Mouse (Mus musculus) cerebellum, postnatal 25 days (tissue): ENCODE results near the gene Rab13.

Experiments
- DNase-seq, 2 experiments: peaks; one replicate each; pipeline ENCODE4 v3.0.0; 2021; ENCODE audit warnings: mixed read lengths in 2 of 2

The Rab13 gene

GRCm38 (mm10) chr3:90263121-90263771 is 49.8 kb downstream of the Rab13 start:
- DNase-seq, result peak in 1 of 2 experiments; percentile 9

GRCm38 (mm10) chr3:90264687-90265033 is 51.2 kb downstream of the Rab13 start:
- no peak for DNase-seq

GRCm38 (mm10) chr3:90265034-90265931 is 51.8 kb downstream of the Rab13 start, which contains the start of gene Dennd4b:
Gene Dennd4b (plus strand): TSS chr3:90265185.
- peak; percentile 95 to 97 for DNase-seq

GRCm38 (mm10) chr3:90265932-90266741 is 52.6 kb downstream of the Rab13 start:
- peak in 1 of 2 experiments; percentile 73 for DNase-seq

GRCm38 (mm10) chr3:90266901-90267775 is 53.6 kb downstream of the Rab13 start:
- peak in 1 of 2 experiments; percentile 15 for DNase-seq

GRCm38 (mm10) chr3:90268190-90268589 is 54.7 kb downstream of the Rab13 start:
- DNase-seq, result no peak

GRCm38 (mm10) chr3:90268971-90269370 is 55.5 kb downstream of the Rab13 start:
- no peak for DNase-seq

GRCm38 (mm10) chr3:90270784-90271183 is 57.3 kb downstream of the Rab13 start:
- no peak for DNase-seq

- DNase-seq, result no peak
Observed at GRCm38 (mm10) chr3:90272170-90272569, 58.7 kb downstream of the Rab13 start.

- no peak for DNase-seq
Observed at GRCm38 (mm10) chr3:90273855-90274254, 60.4 kb downstream of the Rab13 start.

GRCm38 (mm10) chr3:90275286-90275685 is 61.8 kb downstream of the Rab13 start:
- peak; percentile 81 to 84 for DNase-seq
